Mouse (Mus musculus): ENCODE measurements around the gene Pdzd2.

GRCm38 (mm10) chr15:12373918-12374317, 365.8 kb downstream of the Pdzd2 start:
- no peak for TF ChIP-seq POLR2A (IDR thresholded peaks at IDR 0.05; ENCODE audit: low read depth, low read length)
- no peak for TF ChIP-seq CTCF (IDR thresholded peaks at IDR 0.05; ENCODE audit: extremely low read depth, insufficient read length, insufficient replicate concordance, low read depth, low read length)
